Mouse (Mus musculus) lung, adult 2 months (tissue): ENCODE measurements around the gene 1700025C18Rik. TPM values are rescaled to one million over a fixed set of nuclear protein-coding genes. Genes with fewer than 3 reads are reported as not detected.

ENCODE experiments used
- DNase-seq: peaks from one replicate; pipeline ENCODE4 v3.0.0; 2022
- H3K4me1 ChIP-seq: fragments of 200-500 bp; 2 replicates; pipeline ENCODE4 v1.6.1; 2011; ENCODE audit warnings: low read length; ENCODE audit not compliant: control insufficient read depth, insufficient read depth
- H3K4me3 ChIP-seq: fragments of 200-500 bp; replicated peaks from 2 replicates; pipeline ENCODE3; 2011; ENCODE audit warnings: low read depth, mild to moderate bottlenecking, control low read depth, low read length; ENCODE audit errors: extremely low read depth
- CTCF ChIP-seq: fragments of 200-500 bp; IDR thresholded peaks from 2 replicates; pipeline ENCODE4 v1.5.1; 2011; ENCODE audit warnings: mild to moderate bottlenecking, low read length, control low read depth; ENCODE audit not compliant: insufficient read depth
- POLR2A ChIP-seq: fragments of 200-500 bp; IDR thresholded peaks from 2 replicates; pipeline ENCODE4 v1.6.1; 2011; ENCODE audit warnings: low read depth, mild to moderate bottlenecking, control low read depth, low read length, borderline replicate concordance; ENCODE audit errors: extremely low read depth
- WGBS: fragments of 180-500 bp; shearing (Covaris S2); methylation state at CpG from one replicate; pipeline ENCODE4 v1.1.7; 2018; 5-methylcytosine and 5-hydroxymethylcytosine counted together
- polyA plus RNA-seq: library from polyadenylated mRNA; depleted of rRNA; stranded (reverse); fragments of >200 nt; gene quantifications from 2 replicates; pipeline ENCODE4 v1.2.3, GENCODE M21; 2012

1700025C18Rik gene
- polyA plus RNA-seq, 1 experiment, result not detected

- TF ChIP-seq CTCF (no peak), POLR2A (no peak)
- WGBS, result 23% methylated on average over 18 of the region's 18 CpGs
- no peaks in the 10 kb centered on the region for H3K4me1 ChIP-seq
- no peak overlapping the region for H3K4me3 ChIP-seq
- no peak for DNase-seq
These were observed 16.0 kb upstream of the 1700025C18Rik start for GRCm38 (mm10) chr2:165106585-165106984.

- Histone ChIP-seq H3K4me3 (no peak overlapping the region), H3K4me1 (no peaks in the 10 kb centered on the region)
- WGBS, result 68% methylated on average over 16 of the region's 16 CpGs
- TF ChIP-seq POLR2A, result no peak
- TF ChIP-seq CTCF, result no peak
- no peak for DNase-seq
These were observed 15.0 kb upstream of the 1700025C18Rik start for GRCm38 (mm10) chr2:165105513-165106079.

- no peak for DNase-seq
- TF ChIP-seq CTCF (no peak), POLR2A (no peak)
- Histone ChIP-seq H3K4me3 (no peak overlapping the region), H3K4me1 (no peaks in the 10 kb centered on the region)
- 62% methylated on average over 3 of the region's 3 CpGs for WGBS
These were observed 12.4 kb upstream of the 1700025C18Rik start for GRCm38 (mm10) chr2:165102920-165103319.

GRCm38 (mm10) chr2:165100749-165101148 lies 10.2 kb upstream of the 1700025C18Rik start:
- WGBS, result 5% methylated on average over 6 of the region's 6 CpGs
- no peak for DNase-seq
- TF ChIP-seq CTCF (no peak), POLR2A (no peak)
- no peak overlapping the region for H3K4me3 ChIP-seq
- H3K4me1 ChIP-seq, result no peaks in the 10 kb centered on the region

- no peak overlapping the region for H3K4me3 ChIP-seq
- no peaks in the 10 kb centered on the region for H3K4me1 ChIP-seq
- TF ChIP-seq CTCF (no peak), POLR2A (no peak)
- WGBS, result 59% methylated on average over 3 of the region's 3 CpGs
- no peak for DNase-seq
These were observed 8.3 kb upstream of the 1700025C18Rik start for GRCm38 (mm10) chr2:165098861-165099260.

GRCm38 (mm10) chr2:165096367-165096766 lies 5.8 kb upstream of the 1700025C18Rik start:
- TF ChIP-seq POLR2A (no peak), CTCF (no peak)
- WGBS, result 23% methylated on average over 10 of the region's 10 CpGs
- DNase-seq, result no peak

GRCm38 (mm10) chr2:165092393-165092792 lies 1.8 kb upstream of the 1700025C18Rik start:
- TF ChIP-seq POLR2A (no peak), CTCF (no peak)
- 82% methylated on average over 7 of the region's 7 CpGs for WGBS
- no peak for DNase-seq
- Histone ChIP-seq H3K4me1 (no peaks in the 10 kb centered on the region), H3K4me3 (no peak overlapping the region)

More at GRCm38 (mm10) chr2:165096367-165096766, 5.8 kb upstream of the 1700025C18Rik start:
- no peak overlapping the region for H3K4me3 ChIP-seq
- no peaks in the 10 kb centered on the region for H3K4me1 ChIP-seq

- DNase-seq, result no peak
- no peak for TF ChIP-seq POLR2A
- no peak for TF ChIP-seq CTCF
- 62% methylated on average over 8 of the region's 8 CpGs for WGBS
- no peak overlapping the region for H3K4me3 ChIP-seq
- H3K4me1 ChIP-seq, result no peaks in the 10 kb centered on the region
These were observed 949 bp upstream of the 1700025C18Rik start for GRCm38 (mm10) chr2:165091433-165091965.

GRCm38 (mm10) chr2:165089470-165089869 lies 1.1 kb downstream of the 1700025C18Rik start:
- no peaks in the 10 kb centered on the region for H3K4me1 ChIP-seq

GRCm38 (mm10) chr2:165086634-165087033 lies 3.9 kb downstream of the 1700025C18Rik start:
- no peak for DNase-seq
- H3K4me1 ChIP-seq, result no peaks in the 10 kb centered on the region
- 70% methylated on average over 4 of the region's 4 CpGs for WGBS
- H3K4me3 ChIP-seq, result no peak overlapping the region
- TF ChIP-seq POLR2A, result no peak
- no peak for TF ChIP-seq CTCF

More at GRCm38 (mm10) chr2:165089470-165089869, 1.1 kb downstream of the 1700025C18Rik start:
- H3K4me3 ChIP-seq, result no peak overlapping the region
- TF ChIP-seq POLR2A (no peak), CTCF (no peak)
- 45% methylated on average over 14 of the region's 14 CpGs for WGBS
- DNase-seq, result no peak

- no peak for DNase-seq
- Histone ChIP-seq H3K4me3 (no peak overlapping the region), H3K4me1 (no peaks in the 10 kb centered on the region)
- TF ChIP-seq POLR2A (no peak), CTCF (no peak)
- 23% methylated on average over 7 of the region's 7 CpGs for WGBS
These were observed 9.3 kb downstream of the 1700025C18Rik start for GRCm38 (mm10) chr2:165081257-165081656.
